Mouse (Mus musculus) kidney, embryonic 14.5 days (tissue): ENCODE data around the gene Kcnn1. TPM values are rescaled to one million over a fixed set of nuclear protein-coding genes. Genes with fewer than 3 reads are reported as not detected.

Experiments used
- ATAC-seq: fragments of 200-750 bp; cut with Nextera tagmentation; 2 replicates; pipeline ENCODE4 v1.8.0; 2017; ENCODE audit warnings: moderate number of reproducible peaks, mild to moderate bottlenecking, moderate TSS enrichment, moderate library complexity; ENCODE audit not compliant: low FRiP score, low TSS enrichment
- H3K27ac ChIP-seq: fragments of 300-500 bp; sonication (generic); 2 replicates; pipeline ENCODE4 v1.5.1; 2014; ENCODE audit warnings: low read depth, mild to moderate bottlenecking, low read length, moderate library complexity, mixed read lengths
- H3K27me3 ChIP-seq: fragments of 300-500 bp; sonication (generic); 2 replicates; pipeline ENCODE4 v1.6.1; 2014; ENCODE audit warnings: mild to moderate bottlenecking, low read length; ENCODE audit not compliant: control insufficient read depth, insufficient read depth
- H3K36me3 ChIP-seq: fragments of 300-500 bp; sonication (generic); 2 replicates; pipeline ENCODE4 v1.6.1; 2014; ENCODE audit warnings: low read length, mixed read lengths; ENCODE audit not compliant: control insufficient read depth, insufficient read depth
- H3K4me1 ChIP-seq: fragments of 300-500 bp; sonication (generic); 2 replicates; pipeline ENCODE4 v1.6.1; 2014; ENCODE audit warnings: low read length, mixed read lengths; ENCODE audit not compliant: control insufficient read depth, insufficient read depth
- H3K4me2 ChIP-seq: fragments of 300-500 bp; sonication (generic); replicated peaks from 2 replicates; pipeline ENCODE4 v1.6.1; 2014; ENCODE audit warnings: low read depth, mild to moderate bottlenecking, low read length
- H3K4me3 ChIP-seq: fragments of 300-500 bp; sonication (generic); 2 replicates; pipeline ENCODE4 v1.5.1; 2014; ENCODE audit warnings: mild to moderate bottlenecking, low read length
- H3K9ac ChIP-seq: fragments of 300-500 bp; sonication (generic); 2 replicates; pipeline ENCODE4 v1.6.1; 2014; ENCODE audit warnings: low read depth, mild to moderate bottlenecking, low read length, moderate library complexity
- H3K9me3 ChIP-seq: fragments of 300-500 bp; sonication (generic); 2 replicates; pipeline ENCODE4 v1.6.1; 2016; ENCODE audit warnings: low read length; ENCODE audit not compliant: control insufficient read depth
- WGBS: fragments of 180-500 bp; shearing (Covaris S2); extraction: QIAGEN DNeasy Blood & Tissue Kit; methylation state at CpG from one replicate; pipeline ENCODE4 v1.1.7; 2014; 5-methylcytosine and 5-hydroxymethylcytosine counted together
- polyA plus RNA-seq: library from polyadenylated mRNA; unstranded; fragments of >200 nt; fragmentation: Nextera tagmentation; extraction: Ambion mirVana; gene quantifications from 2 replicates; pipeline ENCODE4 v1.2.1, GENCODE M21; 2014

Kcnn1 gene
- polyA plus RNA-seq, 1 experiment from 2014 or later: 2.6 TPM

DNA sequence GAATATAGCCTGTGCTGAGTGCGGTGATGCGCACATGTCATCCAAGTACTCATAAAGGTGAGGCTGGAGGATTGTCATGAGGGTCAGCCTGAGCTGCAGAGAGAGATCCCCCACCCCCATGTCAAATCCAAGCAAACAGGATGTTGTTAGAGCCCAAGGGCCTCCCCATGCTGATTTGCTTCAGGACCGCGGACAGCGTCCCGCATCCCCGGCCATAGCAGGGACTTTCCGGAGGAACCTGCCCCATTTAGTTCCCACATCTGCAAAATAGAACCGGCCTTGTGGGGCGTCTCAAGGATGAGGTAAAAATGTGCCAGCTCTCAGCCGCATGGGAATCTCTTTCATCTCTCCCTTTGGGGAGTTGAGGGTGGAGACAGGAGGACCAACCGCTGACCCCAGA is 22.6 kb upstream of the Kcnn1 start:
- H3K4me2 ChIP-seq: no peak overlapping the region
- H3K36me3 ChIP-seq: no peaks in the 10 kb centered on the region
- H3K4me1 ChIP-seq: peaks cover under 1% of the 10 kb centered on the region; the same call in 1 of the 2 replicates
- 11% methylated on average over 12 of the region's 12 CpGs for WGBS
- H3K9me3 ChIP-seq: no peaks in the 10 kb centered on the region
- H3K27ac ChIP-seq: no peak overlapping the region
- peaks cover 4% of the 10 kb centered on the region for H3K27me3 ChIP-seq
- no peak overlapping the region for H3K9ac ChIP-seq
- no peak for ATAC-seq
- H3K4me3 ChIP-seq: no peak overlapping the region

DNA sequence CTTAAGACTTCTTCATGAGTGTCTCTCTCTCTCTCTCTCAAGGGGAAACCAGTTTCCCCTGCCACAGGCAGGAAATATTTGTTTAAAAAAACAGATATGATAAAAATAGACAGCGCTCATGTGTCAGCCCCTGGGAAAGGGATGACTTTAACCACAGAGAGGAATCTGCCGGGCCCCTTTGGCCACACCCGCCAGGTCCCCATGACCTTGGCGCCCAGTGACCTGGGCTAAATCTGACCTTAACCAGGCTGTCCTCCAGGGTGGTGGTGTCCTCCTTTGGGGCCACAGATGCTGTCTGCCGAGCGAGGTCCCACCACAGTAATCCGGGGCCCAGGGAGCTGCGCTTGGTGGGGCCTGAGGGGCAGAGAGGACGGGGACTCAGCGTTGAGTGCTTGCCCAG is 21.6 kb upstream of the Kcnn1 start:
- no peaks in the 10 kb centered on the region for H3K27me3 ChIP-seq
- 92% methylated on average over 10 of the region's 10 CpGs for WGBS
- no peaks in the 10 kb centered on the region for H3K36me3 ChIP-seq
- H3K27ac ChIP-seq: no peak overlapping the region
- H3K4me1 ChIP-seq: peaks cover 7% of the 10 kb centered on the region
- no peak overlapping the region for H3K4me3 ChIP-seq
- H3K9ac ChIP-seq: no peak overlapping the region
- no peak for ATAC-seq
- no peak overlapping the region for H3K4me2 ChIP-seq
- no peaks in the 10 kb centered on the region for H3K9me3 ChIP-seq

DNA sequence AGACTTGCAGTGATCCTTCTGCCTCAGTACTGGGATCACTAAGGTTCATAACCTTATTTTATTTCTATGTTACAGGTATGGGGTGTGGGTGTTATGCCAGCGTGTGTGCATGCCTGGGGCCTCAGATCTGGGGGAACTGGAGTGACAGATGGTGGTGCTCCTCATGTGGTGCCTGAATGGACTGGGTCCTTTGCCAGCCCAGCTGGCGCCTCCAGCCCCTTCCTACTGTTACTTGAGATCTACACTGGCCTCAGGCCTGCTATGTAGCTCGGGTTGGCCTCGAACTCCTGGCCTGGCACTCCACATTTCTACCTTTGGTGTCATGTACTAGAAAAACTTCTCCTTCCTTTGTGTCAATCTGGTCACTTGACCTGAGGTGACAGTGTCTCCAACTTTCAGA is 21.1 kb upstream of the Kcnn1 start:
- WGBS: 84% methylated on average over 4 of the region's 4 CpGs
- no peak for ATAC-seq

DNA sequence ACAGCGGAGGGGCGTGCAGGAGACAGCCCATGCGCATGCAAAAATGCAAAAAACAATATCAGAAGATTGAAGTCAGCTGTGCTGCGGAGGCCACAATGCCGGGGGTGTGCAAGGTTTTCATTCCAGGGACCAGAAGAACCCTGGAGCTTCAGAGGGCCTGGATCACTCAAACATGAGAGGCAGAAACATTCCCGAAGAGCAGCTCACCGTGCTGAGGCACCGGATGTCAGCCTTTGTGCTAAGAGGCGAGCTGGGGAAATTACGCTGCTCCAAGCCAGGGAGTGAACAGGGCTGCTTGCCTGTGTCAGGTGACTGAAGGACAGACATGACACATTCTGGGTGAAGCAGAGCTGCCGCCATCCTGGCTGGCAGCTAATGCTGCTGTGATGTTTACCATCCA is 17.5 kb upstream of the Kcnn1 start:
- Histone ChIP-seq H3K27me3 (no peaks in the 10 kb centered on the region), H3K4me2 (no peak overlapping the region), H3K36me3 (no peaks in the 10 kb centered on the region), H3K27ac (no peak overlapping the region), H3K4me1 (peaks cover 7% of the 10 kb centered on the region), H3K4me3 (no peak overlapping the region), H3K9me3 (no peaks in the 10 kb centered on the region), H3K9ac (no peak overlapping the region)
- 25% methylated on average over 11 of the region's 11 CpGs for WGBS
- ATAC-seq: no peak

More for the DNA sequence above, 21.1 kb upstream of the Kcnn1 start:
- no peaks in the 10 kb centered on the region for H3K27me3 ChIP-seq
- H3K27ac ChIP-seq: no peak overlapping the region
- H3K9me3 ChIP-seq: no peaks in the 10 kb centered on the region
- no peak overlapping the region for H3K4me2 ChIP-seq
- peaks cover 7% of the 10 kb centered on the region for H3K4me1 ChIP-seq
- no peak overlapping the region for H3K4me3 ChIP-seq
- H3K36me3 ChIP-seq: no peaks in the 10 kb centered on the region
- no peak overlapping the region for H3K9ac ChIP-seq

DNA sequence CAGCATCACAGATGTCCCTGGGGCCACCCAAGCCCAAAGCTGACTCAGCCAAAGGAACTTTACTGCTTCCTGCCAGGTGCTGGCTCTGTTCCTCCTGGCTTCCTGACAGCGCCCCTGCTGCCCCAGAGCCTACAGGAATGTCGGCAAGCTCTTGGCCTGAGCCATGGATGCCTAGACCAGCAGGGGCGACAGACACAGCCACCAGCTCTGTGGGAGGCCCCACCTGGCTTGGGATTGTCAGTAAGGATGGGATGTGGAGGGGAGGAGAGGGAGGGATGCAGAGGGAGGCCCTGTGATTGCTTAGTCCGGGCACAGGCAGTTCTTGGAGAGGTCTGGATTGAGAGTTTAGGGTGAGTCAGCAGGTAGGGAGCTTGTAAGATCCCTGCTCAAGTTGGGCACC is 17.1 kb upstream of the Kcnn1 start:
- Histone ChIP-seq H3K4me1 (peaks cover 7% of the 10 kb centered on the region), H3K27me3 (no peaks in the 10 kb centered on the region), H3K27ac (no peak overlapping the region), H3K4me3 (no peak overlapping the region), H3K36me3 (no peaks in the 10 kb centered on the region), H3K9ac (no peak overlapping the region), H3K9me3 (no peaks in the 10 kb centered on the region), H3K4me2 (no peak overlapping the region)
- WGBS: 7% methylated on average over 4 of the region's 4 CpGs
- no peak for ATAC-seq

- H3K27ac ChIP-seq: no peak overlapping the region
- peaks cover 7% of the 10 kb centered on the region for H3K4me1 ChIP-seq
- no peaks in the 10 kb centered on the region for H3K36me3 ChIP-seq
- H3K27me3 ChIP-seq: no peaks in the 10 kb centered on the region
- ATAC-seq: no peak
- H3K9ac ChIP-seq: no peak overlapping the region
- no peak overlapping the region for H3K4me2 ChIP-seq
- H3K4me3 ChIP-seq: no peak overlapping the region
- WGBS: 61% methylated on average over 4 of the region's 4 CpGs
- no peaks in the 10 kb centered on the region for H3K9me3 ChIP-seq
These were observed 16.4 kb upstream of the Kcnn1 start for GRCm38 (mm10) chr8:70879500-70879899.

DNA sequence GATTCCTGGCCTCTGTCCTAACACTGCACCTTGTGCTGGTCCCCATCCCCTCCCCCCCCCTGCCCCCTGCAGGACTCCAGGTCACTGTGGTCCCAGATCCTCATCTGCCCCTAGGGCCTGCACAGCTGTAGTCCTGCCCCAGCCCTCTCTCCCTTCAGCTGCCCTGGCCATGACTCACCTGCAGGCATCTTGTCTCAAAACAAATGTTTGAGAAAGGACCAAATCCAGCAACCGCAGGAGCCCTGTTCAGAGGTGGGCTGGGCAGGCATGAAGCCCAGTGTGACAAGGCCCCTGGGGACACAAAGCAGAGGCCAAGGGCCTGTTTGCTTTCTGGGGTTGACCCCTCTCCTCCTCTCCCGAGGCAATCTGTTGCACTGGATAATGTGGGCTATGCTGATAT is 15.1 kb upstream of the Kcnn1 start:
- Histone ChIP-seq H3K4me1 (peaks cover 7% of the 10 kb centered on the region), H3K4me3 (no peak overlapping the region), H3K27ac (no peak overlapping the region), H3K27me3 (no peaks in the 10 kb centered on the region), H3K36me3 (no peaks in the 10 kb centered on the region), H3K4me2 (no peak overlapping the region), H3K9ac (no peak overlapping the region), H3K9me3 (no peaks in the 10 kb centered on the region)
- WGBS: 61% methylated on average over 2 of the region's 2 CpGs
- no peak for ATAC-seq

DNA sequence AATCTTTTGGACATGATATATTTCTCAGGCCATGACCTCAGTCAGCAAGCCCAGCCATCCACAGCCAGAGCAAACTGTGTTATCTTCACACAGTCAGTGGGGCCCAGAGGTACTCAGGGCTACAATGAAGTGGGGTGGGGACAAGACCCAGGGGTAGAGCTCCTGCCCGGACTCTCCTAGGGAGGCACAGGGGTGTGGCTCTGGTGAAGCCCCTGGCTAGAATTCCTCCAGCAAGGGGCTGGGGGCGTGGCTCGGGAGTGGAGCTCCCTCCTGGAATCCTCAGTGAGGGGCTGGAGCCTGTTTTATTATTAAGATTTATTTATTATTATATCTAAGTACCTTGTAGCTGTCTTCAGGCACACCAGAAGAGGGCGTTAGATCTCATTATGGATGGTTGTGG is 13.3 kb upstream of the Kcnn1 start:
- WGBS: 50% methylated on average over 4 of the region's 4 CpGs
- no peaks in the 10 kb centered on the region for H3K9me3 ChIP-seq

GRCm38 (mm10) chr8:70874441-70874840 is 11.4 kb upstream of the Kcnn1 start:
- 92% methylated on average over 13 of the region's 13 CpGs for WGBS
- Histone ChIP-seq H3K9me3 (no peaks in the 10 kb centered on the region), H3K4me2 (no peak overlapping the region), H3K4me3 (no peak overlapping the region), H3K27me3 (no peaks in the 10 kb centered on the region), H3K4me1 (0 out of 2 replicates have a peak, but pooled peaks cover 5% of the 10 kb centered on the region), H3K36me3 (no peaks in the 10 kb centered on the region), H3K9ac (no peak overlapping the region), H3K27ac (no peak overlapping the region)
- no peak for ATAC-seq

More for the DNA sequence above, 13.3 kb upstream of the Kcnn1 start:
- H3K36me3 ChIP-seq: no peaks in the 10 kb centered on the region
- H3K9ac ChIP-seq: no peak overlapping the region
- no peak for ATAC-seq
- no peak overlapping the region for H3K4me2 ChIP-seq
- H3K27me3 ChIP-seq: no peaks in the 10 kb centered on the region
- no peak overlapping the region for H3K4me3 ChIP-seq
- H3K27ac ChIP-seq: no peak overlapping the region
- peaks cover 11% of the 10 kb centered on the region for H3K4me1 ChIP-seq
